Mouse (Mus musculus): Measurements from ENCODE around the gene Bend7.

DNA sequence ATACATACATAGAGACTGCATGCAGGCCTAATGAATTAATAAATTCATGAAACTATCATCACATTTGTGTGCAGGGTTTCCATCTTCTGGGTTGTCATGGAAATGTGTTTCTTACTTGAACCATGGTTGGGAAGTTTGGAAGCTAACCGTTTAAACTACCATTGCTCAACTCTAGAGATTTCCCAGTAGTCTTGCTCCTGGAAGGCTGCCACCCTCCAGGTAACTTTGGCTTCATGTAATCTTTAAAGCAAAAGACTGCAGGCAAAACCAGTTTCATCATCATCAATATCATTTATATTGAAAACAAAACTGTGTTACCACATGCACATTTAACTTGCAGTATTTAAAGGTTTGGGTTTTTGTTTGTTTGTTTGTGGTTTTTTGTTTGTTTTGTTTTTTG is 16.3 kb downstream of the Bend7 start:
- TF ChIP-seq MAFK (IDR thresholded peaks at IDR 0.05; ENCODE audit: insufficient read depth, low read depth, low read length), result no peak
- no peak for TF ChIP-seq HCFC1 (IDR thresholded peaks at IDR 0.05; ENCODE audit: borderline replicate concordance, insufficient read depth, low read length)
- no peak for TF ChIP-seq CHD2 (IDR thresholded peaks at IDR 0.05; ENCODE audit: low read depth, low read length)
- no peak for TF ChIP-seq ZNF384 (IDR thresholded peaks at IDR 0.05; ENCODE audit: low read depth, low read length)
- no peak for TF ChIP-seq ZC3H11A (IDR thresholded peaks at IDR 0.05; ENCODE audit: borderline replicate concordance, low read depth, low read length)
